Comparison of ENCODE assay signal across 23 mouse cellular contexts in the genomic region with DNA sequence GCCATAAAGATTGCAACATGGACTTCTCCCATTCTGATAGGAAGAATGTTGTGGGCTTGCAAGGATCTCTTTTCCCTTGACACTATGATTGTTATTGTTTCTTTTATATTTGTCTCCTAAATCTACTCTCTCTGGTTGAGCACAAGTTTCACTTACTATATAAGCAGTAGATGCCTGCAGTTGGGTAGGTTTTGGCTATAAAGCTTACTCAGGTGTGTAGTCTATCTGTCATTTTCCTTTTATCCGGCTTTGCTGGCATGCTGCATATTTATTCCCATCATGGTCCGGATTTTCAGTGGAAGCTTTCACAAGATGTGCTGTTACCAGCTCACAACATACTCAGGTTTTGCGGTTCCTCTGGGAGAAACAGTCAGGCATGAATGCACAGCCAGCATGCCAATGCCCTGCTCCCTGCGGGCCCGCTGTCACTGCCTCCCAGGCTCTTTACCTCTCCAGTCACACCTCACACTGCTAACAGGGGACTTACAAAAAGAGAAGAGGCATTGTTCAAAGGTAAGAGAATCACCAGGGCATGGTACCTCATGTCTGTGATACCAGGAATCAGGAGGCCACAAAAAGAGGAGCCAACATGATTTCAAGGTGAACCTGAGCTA. TPM values are rescaled to one million over a fixed set of nuclear protein-coding genes. Genes with fewer than 3 reads are reported as not detected.
DNase-seq lines count a peak whose midpoint lies in the region; ATAC-seq and TF ChIP-seq lines count a peak whose summit lies in the region.
"Had no signal": no experiment of that assay in that cellular context is flagged by ENCODE, and none has a peak within 500 bp of the region (broad histone marks: within the 10 kb centered on the region; RNA-seq: fewer than 3 reads in every experiment).

No protein-coding gene starts in this region.

- H3K27ac ChIP-seq in heart, embryonic 12.5 days (ENCODE audit: poor library complexity, severe bottlenecking) = no peak overlapping the region
- no peak overlapping the region for H3K27ac ChIP-seq in kidney, embryonic 15.5 days
- H3K27ac ChIP-seq in kidney, adult 2 months (ENCODE audit: insufficient read depth, low read depth, low read length) = no peak overlapping the region
- H3K27ac ChIP-seq: embryonic facial prominence, embryonic 13.5 days; forebrain, embryonic 13.5 days; gastrocnemius, adult 2 months had no signal

- no peaks in the 10 kb centered on the region for H3K27me3 ChIP-seq in heart, embryonic 12.5 days (replicated peaks)
- H3K27me3 ChIP-seq in kidney, embryonic 15.5 days = no peaks in the 10 kb centered on the region
- no peaks in the 10 kb centered on the region for H3K27me3 ChIP-seq in kidney, adult 2 months (replicated peaks; ENCODE audit: control insufficient read depth, insufficient read depth, low read length)
- H3K27me3 ChIP-seq: embryonic facial prominence, embryonic 13.5 days; forebrain, embryonic 13.5 days had no signal

- H3K36me3 ChIP-seq in heart, embryonic 12.5 days = no peaks in the 10 kb centered on the region
- no peaks in the 10 kb centered on the region for H3K36me3 ChIP-seq in kidney, embryonic 15.5 days
- H3K36me3 ChIP-seq in kidney, adult 2 months (ENCODE audit: control insufficient read depth, insufficient read depth, low read length) = no peaks in the 10 kb centered on the region
- H3K36me3 ChIP-seq: embryonic facial prominence, embryonic 13.5 days had no signal

- no peak for TF ChIP-seq CTCF in kidney, adult 2 months (conservative IDR thresholded peaks at IDR 0.05; ENCODE audit: insufficient read depth, insufficient read length, low read depth, low read length)

- no peak overlapping the region for H3K4me3 ChIP-seq in heart, embryonic 12.5 days
- no peak overlapping the region for H3K4me3 ChIP-seq in kidney, embryonic 15.5 days (replicated peaks)
- no peak overlapping the region for H3K4me3 ChIP-seq in kidney, adult 2 months (ENCODE audit: insufficient read depth, low read depth, low read length)
- H3K4me3 ChIP-seq: embryonic facial prominence, embryonic 13.5 days; erythroblast, embryonic 14.5 days; forebrain, embryonic 13.5 days; gastrocnemius, adult 2 months had no signal

- no peak overlapping the region for H3K9ac ChIP-seq in heart, embryonic 12.5 days
- H3K9ac ChIP-seq in kidney, embryonic 15.5 days = no peak overlapping the region
- H3K9ac ChIP-seq: embryonic facial prominence, embryonic 13.5 days; forebrain, embryonic 13.5 days had no signal

- no peak for ATAC-seq in heart, embryonic 12.5 days (ENCODE audit: insufficient number of reproducible peaks, low FRiP score)
- ATAC-seq in kidney, embryonic 15.5 days (replicated peaks; ENCODE audit: low FRiP score) = peak; percentile 85
- ATAC-seq: forebrain, embryonic 13.5 days; intestine, postnatal 0 days had no signal

- WGBS in heart, embryonic 12.5 days = 79% methylated on average over 5 of the region's 5 CpGs
- WGBS in kidney, embryonic 15.5 days = 36% methylated on average over 5 of the region's 5 CpGs
- WGBS in kidney, adult 2 months = 42% methylated on average over 5 of the region's 5 CpGs

- H3K4me1 ChIP-seq in heart, embryonic 12.5 days (replicated peaks) = no peaks in the 10 kb centered on the region
- peaks cover 8% of the 10 kb centered on the region; the same call in 1 of the 2 replicates for H3K4me1 ChIP-seq in kidney, embryonic 15.5 days
- no peaks in the 10 kb centered on the region for H3K4me1 ChIP-seq in kidney, adult 2 months (ENCODE audit: control insufficient read depth, insufficient read depth, low read length)
- H3K4me1 ChIP-seq: embryonic facial prominence, embryonic 13.5 days; forebrain, embryonic 13.5 days had no signal

- no peak overlapping the region for H3K4me2 ChIP-seq in heart, embryonic 12.5 days
- H3K4me2 ChIP-seq in kidney, embryonic 15.5 days = no peak overlapping the region
- H3K4me2 ChIP-seq: embryonic facial prominence, embryonic 13.5 days; forebrain, embryonic 13.5 days; heart, embryonic 11.5 days had no signal

- H3K9me3 ChIP-seq in heart, embryonic 12.5 days (replicated peaks) = no peaks in the 10 kb centered on the region
- no peaks in the 10 kb centered on the region for H3K9me3 ChIP-seq in kidney, embryonic 15.5 days (replicated peaks)
- H3K9me3 ChIP-seq: embryonic facial prominence, embryonic 13.5 days; forebrain, embryonic 13.5 days had no signal

- intact Hi-C loops in gastrocnemius, postnatal 36 days (cut with DNase I) = no loop called here

- peak; percentile 73 for DNase-seq in heart, adult 11 months
- DNase-seq in kidney, adult 2 months = no peak
- peak; percentile 21 for DNase-seq in retina, postnatal 1 day
- no peak for DNase-seq in retina, embryonic 14.5 days (ENCODE audit: low spot score)
- no peak for DNase-seq in layer of hippocampus, postnatal 36 days
- no peak for DNase-seq in gastrocnemius, postnatal 36 days
- DNase-seq: adrenal gland, postnatal 10 days; cerebellum, adult 8-10 months; cerebellum, postnatal 36 days; embryo, embryonic 11 days; gastrocnemius, adult 2 months; heart, postnatal 10 days; left cerebral cortex, postnatal 4 days; lung, postnatal 4 days; thymus, postnatal 14 days had no signal

- no peak for TF ChIP-seq POLR2A in kidney, adult 2 months (IDR thresholded peaks at IDR 0.05; ENCODE audit: low read depth, low read length)

RNA-seq across cellular contexts. Expression of gene Cadm3, which starts 37.3 kb away (rescaled TPM):
- polyA plus RNA-seq in heart, embryonic 12.5 days (2016; fragmentation: Nextera tagmentation; extraction: Ambion mirVana) = 0.57 TPM in 2 replicates
- polyA plus RNA-seq in kidney, embryonic 15.5 days (2015; fragmentation: Nextera tagmentation; extraction: Ambion mirVana) = 0.71 and 1.3 TPM in 2 replicates
- polyA plus RNA-seq in kidney, adult 2 months (2012; rRNA removed) = 1.8 and 2.4 TPM in 2 replicates
- 100 to 1,000 TPM; 366 to 384 TPM for total RNA-seq in layer of hippocampus, postnatal 36 days (2021)
- total RNA-seq in gastrocnemius, postnatal 36 days (2021) = 1 to 10 TPM; 8.7 to 8.9 TPM
- total RNA-seq: megakaryocyte-erythroid progenitor cell, adult 5-6 weeks had no signal

RNA-seq across cellular contexts. Expression of gene Aim2, which starts 54.1 kb away (rescaled TPM):
- 2.4 and 3.0 TPM in 2 replicates for polyA plus RNA-seq in heart, embryonic 12.5 days (2016; fragmentation: Nextera tagmentation; extraction: Ambion mirVana)
- polyA plus RNA-seq in kidney, embryonic 15.5 days (2015; fragmentation: Nextera tagmentation; extraction: Ambion mirVana) = 2.7 and 2.9 TPM in 2 replicates
- polyA plus RNA-seq in kidney, adult 2 months (2012; rRNA removed) = 0.68 and 1.8 TPM in 2 replicates
- 1 to 10 TPM; 2.9 to 3.7 TPM for total RNA-seq in layer of hippocampus, postnatal 36 days (2021)
- under 1 TPM in 1 of 2 experiments, not detected in 1; 0.47 TPM for total RNA-seq in gastrocnemius, postnatal 36 days (2021)

Comparison
In these comparisons a context has a peak if more than half of its experiments do, and no peak if none do; other contexts are left out.
1. DNase-seq: peak in heart, adult 11 months (single experiment) and retina, postnatal 1 day (single experiment); none in kidney, adult 2 months (single experiment), retina, embryonic 14.5 days (single experiment), layer of hippocampus, postnatal 36 days (0 of 2) and gastrocnemius, postnatal 36 days (0 of 2).